Mouse (Mus musculus) testis, adult 2 months (tissue): ENCODE data around the gene Olfr998.

ENCODE experiments used
- CTCF ChIP-seq: fragments of 200-500 bp; IDR thresholded peaks from 2 replicates; pipeline ENCODE4 v1.5.1; 2012; ENCODE audit warnings: low read depth, mild to moderate bottlenecking, inconsistent platforms, low read length, moderate library complexity; ENCODE audit not compliant: control insufficient read depth, insufficient read depth, insufficient replicate concordance
- POLR2A ChIP-seq: fragments of 200-500 bp; IDR thresholded peaks from 2 replicates; pipeline ENCODE4 v1.6.1; 2012; ENCODE audit warnings: low read depth, mild to moderate bottlenecking, inconsistent platforms, low read length, moderate library complexity; ENCODE audit not compliant: control insufficient read depth

DNA sequence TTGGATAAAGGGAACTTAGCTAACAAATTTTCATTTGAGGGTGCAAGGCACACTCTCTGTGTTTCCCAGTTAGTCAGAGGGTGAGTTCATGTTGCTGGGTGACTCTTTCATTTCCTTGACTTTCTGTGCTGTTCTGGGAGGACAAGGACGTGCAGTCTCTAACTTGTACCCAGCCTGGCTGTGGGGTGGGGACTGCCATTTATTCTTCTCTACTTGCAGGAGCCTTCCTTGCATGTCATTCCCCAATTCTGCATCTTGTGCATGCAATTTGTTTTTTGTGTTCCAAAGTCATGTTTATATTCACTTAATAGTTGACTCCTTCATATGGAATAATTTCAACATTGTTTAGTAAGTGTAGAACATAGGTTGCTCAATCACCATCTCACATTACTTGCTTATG lies 33.9 kb upstream of the Olfr998 start:
- no peak for TF ChIP-seq CTCF
- TF ChIP-seq POLR2A = no peak
